Mouse (Mus musculus) v-Abl transformed pro-B cells (cell line): ENCODE measurements around the gene Hc.

Source experiments
- in situ Hi-C, 2 experiments: fragments of 400-800 bp; cut with MboI; formaldehyde crosslinking; loops; one replicate each; pipeline ENCODE4 v1.15.1; 2025; ENCODE audit not compliant: unreplicated experiment in 2 of 2

Hc gene

DNA sequence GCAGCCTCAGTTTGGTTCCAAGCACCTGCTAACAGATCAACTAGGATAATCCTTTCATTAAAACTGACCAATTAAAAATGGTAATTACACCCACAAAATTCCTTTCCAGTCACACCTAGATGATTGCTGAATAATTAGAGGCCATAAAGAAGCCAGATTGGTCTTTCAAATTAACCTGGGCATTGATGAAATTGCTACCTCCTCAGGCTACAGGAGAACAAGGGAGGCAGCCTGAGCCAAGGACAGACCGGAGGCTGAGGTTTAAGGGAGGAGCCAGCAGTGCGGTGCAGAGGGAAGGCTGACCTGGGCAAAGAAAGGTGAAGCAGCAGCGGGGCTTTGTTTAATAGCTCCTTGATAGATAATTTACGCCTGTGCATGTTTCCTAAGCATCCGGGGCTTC lies 123.8 kb downstream of the Hc start:
- in situ Hi-C loops = no loop called here
